Mouse (Mus musculus) forebrain, embryonic 15.5 days (tissue): Measurements from ENCODE around the gene Atp11a. TPM values are rescaled to one million over a fixed set of nuclear protein-coding genes. Genes with fewer than 3 reads are reported as not detected.

Experiments
- ATAC-seq: fragments of 200-750 bp; cut with Nextera tagmentation; replicated peaks from 2 replicates; pipeline ENCODE4 v1.8.0; 2017; ENCODE audit warnings: mild to moderate bottlenecking, moderate TSS enrichment, moderate library complexity
- H3K27ac ChIP-seq: fragments of 300-500 bp; sonication (generic); replicated peaks from 2 replicates; pipeline ENCODE4 v1.5.1; 2015; ENCODE audit warnings: mild to moderate bottlenecking, inconsistent platforms
- H3K27me3 ChIP-seq: fragments of 300-500 bp; sonication (generic); 2 replicates; pipeline ENCODE4 v1.6.1; 2015; ENCODE audit warnings: inconsistent platforms
- H3K36me3 ChIP-seq: fragments of 300-500 bp; sonication (generic); 2 replicates; pipeline ENCODE4 v1.6.1; 2015; ENCODE audit warnings: mild to moderate bottlenecking, inconsistent platforms
- H3K4me1 ChIP-seq: fragments of 300-500 bp; sonication (generic); 2 replicates; pipeline ENCODE4 v1.6.1; 2015; ENCODE audit warnings: inconsistent platforms
- H3K4me2 ChIP-seq: fragments of 300-500 bp; sonication (generic); replicated peaks from 2 replicates; pipeline ENCODE4 v1.6.1; 2015; ENCODE audit warnings: mild to moderate bottlenecking, inconsistent platforms
- H3K4me3 ChIP-seq: fragments of 300-500 bp; sonication (generic); 2 replicates; pipeline ENCODE4 v1.5.1; 2015; ENCODE audit warnings: mild to moderate bottlenecking, inconsistent platforms
- H3K9ac ChIP-seq: fragments of 300-500 bp; sonication (generic); replicated peaks from 2 replicates; pipeline ENCODE4 v1.6.1; 2015; ENCODE audit warnings: mild to moderate bottlenecking, inconsistent platforms
- H3K9me3 ChIP-seq: fragments of 300-500 bp; sonication (generic); 2 replicates; pipeline ENCODE4 v1.6.1; 2016; ENCODE audit warnings: inconsistent platforms
- WGBS: fragments of 180-500 bp; shearing (Covaris S2); methylation state at CpG from one replicate; pipeline ENCODE4 v1.1.7; 2015; ENCODE audit warnings: mixed read lengths; 5-methylcytosine and 5-hydroxymethylcytosine counted together
- polyA plus RNA-seq: library from polyadenylated mRNA; unstranded; fragments of >200 nt; fragmentation: Nextera tagmentation; extraction: Ambion mirVana; gene quantifications from 2 replicates; pipeline ENCODE4 v1.2.1, GENCODE M21; 2015

Gene Atp11a
- 15.7 and 16.0 TPM in 2 replicates for polyA plus RNA-seq

- Histone ChIP-seq H3K4me1 (peaks cover 24% of the 10 kb centered on the region), H3K27me3 (no peaks in the 10 kb centered on the region), H3K9me3 (no peaks in the 10 kb centered on the region), H3K4me2 (peak within 1 kb of the TSS; percentile 68), H3K9ac (peak within 1 kb of the TSS; percentile 88), H3K4me3 (peak within 1 kb of the TSS; percentile 78), H3K27ac (peak within 1 kb of the TSS; percentile 75), H3K36me3 (no peaks in the 10 kb centered on the region)
- WGBS, result 2% methylated on average over 30 of the region's 62 CpGs
- peak; percentile 91 for ATAC-seq
Observed at GRCm38 (mm10) chr8:12756391-12757157, at the start of gene Atp11a. Gene Atp11a, plus strand, starts transcription at chr8:12757014.

- no peak overlapping the region for H3K4me2 ChIP-seq
- H3K4me3 ChIP-seq, result no peak overlapping the region
- 82% methylated on average over 7 of the region's 7 CpGs for WGBS
- no peaks in the 10 kb centered on the region for H3K4me1 ChIP-seq
- H3K27ac ChIP-seq, result no peak overlapping the region
- ATAC-seq, result no peak
- no peak overlapping the region for H3K9ac ChIP-seq
- H3K9me3 ChIP-seq, result no peaks in the 10 kb centered on the region
- no peaks in the 10 kb centered on the region for H3K36me3 ChIP-seq
- H3K27me3 ChIP-seq, result no peaks in the 10 kb centered on the region
Observed at GRCm38 (mm10) chr8:12711623-12712022, 45.2 kb upstream of the Atp11a start.

- Histone ChIP-seq H3K36me3 (no peaks in the 10 kb centered on the region), H3K4me2 (no peak overlapping the region), H3K4me1 (no peaks in the 10 kb centered on the region), H3K27me3 (no peaks in the 10 kb centered on the region), H3K9me3 (no peaks in the 10 kb centered on the region), H3K27ac (no peak overlapping the region), H3K4me3 (no peak overlapping the region), H3K9ac (no peak overlapping the region)
- no peak for ATAC-seq
- whole genome bisulfite sequencing, result 81% methylated on average over 18 of the region's 18 CpGs
Observed at GRCm38 (mm10) chr8:12715861-12716585, 40.8 kb upstream of the Atp11a start.

- no peaks in the 10 kb centered on the region for H3K4me1 ChIP-seq
- 69% methylated on average over 9 of the region's 9 CpGs for WGBS
- H3K9me3 ChIP-seq, result no peaks in the 10 kb centered on the region
Observed at GRCm38 (mm10) chr8:12719091-12719490, 37.7 kb upstream of the Atp11a start.

GRCm38 (mm10) chr8:12728644-12729043 is 28.2 kb upstream of the Atp11a start:
- no peak overlapping the region for H3K4me3 ChIP-seq
- WGBS, result 83% methylated on average over 4 of the region's 4 CpGs
- no peak overlapping the region for H3K4me2 ChIP-seq
- no peaks in the 10 kb centered on the region for H3K27me3 ChIP-seq
- 0 out of 2 replicates have a peak, but pooled peaks cover 3% of the 10 kb centered on the region for H3K4me1 ChIP-seq
- no peaks in the 10 kb centered on the region for H3K9me3 ChIP-seq
- ATAC-seq, result no peak
- no peak overlapping the region for H3K27ac ChIP-seq
- no peaks in the 10 kb centered on the region for H3K36me3 ChIP-seq
- H3K9ac ChIP-seq, result no peak overlapping the region

More at GRCm38 (mm10) chr8:12719091-12719490, 37.7 kb upstream of the Atp11a start:
- no peak overlapping the region for H3K4me2 ChIP-seq
- H3K4me3 ChIP-seq, result no peak overlapping the region
- H3K27me3 ChIP-seq, result no peaks in the 10 kb centered on the region
- no peak overlapping the region for H3K9ac ChIP-seq
- H3K27ac ChIP-seq, result no peak overlapping the region
- no peaks in the 10 kb centered on the region for H3K36me3 ChIP-seq
- no peak for ATAC-seq

GRCm38 (mm10) chr8:12730780-12731179 is 26.0 kb upstream of the Atp11a start:
- Histone ChIP-seq H3K4me2 (no peak overlapping the region), H3K27ac (no peak overlapping the region), H3K9ac (no peak overlapping the region), H3K27me3 (no peaks in the 10 kb centered on the region), H3K4me1 (0 out of 2 replicates have a peak, but pooled peaks cover 3% of the 10 kb centered on the region), H3K36me3 (no peaks in the 10 kb centered on the region), H3K4me3 (no peak overlapping the region), H3K9me3 (no peaks in the 10 kb centered on the region)
- peak; percentile 75 for ATAC-seq
- 11% methylated on average over 5 of the region's 5 CpGs for WGBS

GRCm38 (mm10) chr8:12732431-12732830 is 24.4 kb upstream of the Atp11a start:
- no peak overlapping the region for H3K4me3 ChIP-seq
- H3K9ac ChIP-seq, result no peak overlapping the region

GRCm38 (mm10) chr8:12739113-12739512 is 17.7 kb upstream of the Atp11a start:
- H3K9ac ChIP-seq, result no peak overlapping the region
- H3K27me3 ChIP-seq, result no peaks in the 10 kb centered on the region
- no peaks in the 10 kb centered on the region for H3K9me3 ChIP-seq
- ATAC-seq, result no peak
- no peak overlapping the region for H3K4me2 ChIP-seq
- no peaks in the 10 kb centered on the region for H3K36me3 ChIP-seq
- H3K4me1 ChIP-seq, result no peaks in the 10 kb centered on the region
- no peak overlapping the region for H3K4me3 ChIP-seq
- H3K27ac ChIP-seq, result no peak overlapping the region
- WGBS, result 90% methylated on average over 9 of the region's 9 CpGs

More at GRCm38 (mm10) chr8:12732431-12732830, 24.4 kb upstream of the Atp11a start:
- no peak for ATAC-seq
- Histone ChIP-seq H3K4me1 (0 out of 2 replicates have a peak, but pooled peaks cover 3% of the 10 kb centered on the region), H3K27ac (no peak overlapping the region), H3K36me3 (no peaks in the 10 kb centered on the region), H3K27me3 (no peaks in the 10 kb centered on the region), H3K4me2 (no peak overlapping the region), H3K9me3 (no peaks in the 10 kb centered on the region)
- WGBS, result 91% methylated on average over 6 of the region's 6 CpGs

- H3K4me3 ChIP-seq, result no peak overlapping the region
- 90% methylated on average over 4 of the region's 4 CpGs for WGBS
- H3K4me2 ChIP-seq, result no peak overlapping the region
- no peak for ATAC-seq
- H3K9me3 ChIP-seq, result no peaks in the 10 kb centered on the region
- no peak overlapping the region for H3K27ac ChIP-seq
- no peak overlapping the region for H3K9ac ChIP-seq
- H3K36me3 ChIP-seq, result no peaks in the 10 kb centered on the region
- no peaks in the 10 kb centered on the region for H3K4me1 ChIP-seq
- no peaks in the 10 kb centered on the region for H3K27me3 ChIP-seq
Observed at GRCm38 (mm10) chr8:12743390-12743789, 13.4 kb upstream of the Atp11a start.

GRCm38 (mm10) chr8:12748183-12748582 is 8.6 kb upstream of the Atp11a start:
- 95% methylated on average over 3 of the region's 3 CpGs for WGBS
- H3K9me3 ChIP-seq, result no peaks in the 10 kb centered on the region
- H3K9ac ChIP-seq, result no peak overlapping the region
- no peaks in the 10 kb centered on the region for H3K4me1 ChIP-seq
- H3K27ac ChIP-seq, result no peak overlapping the region
- ATAC-seq, result no peak
- no peak overlapping the region for H3K4me2 ChIP-seq
- no peaks in the 10 kb centered on the region for H3K27me3 ChIP-seq
- H3K36me3 ChIP-seq, result no peaks in the 10 kb centered on the region
- no peak overlapping the region for H3K4me3 ChIP-seq

GRCm38 (mm10) chr8:12749116-12749515 is 7.7 kb upstream of the Atp11a start:
- Histone ChIP-seq H3K4me2 (no peak overlapping the region), H3K9ac (no peak overlapping the region), H3K27me3 (no peaks in the 10 kb centered on the region), H3K4me1 (no peaks in the 10 kb centered on the region), H3K4me3 (no peak overlapping the region), H3K36me3 (no peaks in the 10 kb centered on the region), H3K27ac (no peak overlapping the region), H3K9me3 (no peaks in the 10 kb centered on the region)
- 85% methylated on average over 7 of the region's 7 CpGs for WGBS
- no peak for ATAC-seq

GRCm38 (mm10) chr8:12753054-12753453 is 3.8 kb upstream of the Atp11a start:
- H3K4me3 ChIP-seq, result no peak overlapping the region
- 50% methylated on average over 6 of the region's 6 CpGs for WGBS
- ATAC-seq, result no peak
- peaks cover 10% of the 10 kb centered on the region for H3K4me1 ChIP-seq
- no peaks in the 10 kb centered on the region for H3K9me3 ChIP-seq
- H3K36me3 ChIP-seq, result no peaks in the 10 kb centered on the region
- no peak overlapping the region for H3K4me2 ChIP-seq
- H3K27ac ChIP-seq, result no peak overlapping the region
- no peak overlapping the region for H3K9ac ChIP-seq
- no peaks in the 10 kb centered on the region for H3K27me3 ChIP-seq
